Mouse (Mus musculus) ES-Bruce4 (cell line): Measurements from ENCODE around the gene Tuba3a. TPM values are rescaled to one million over a fixed set of nuclear protein-coding genes. Genes with fewer than 3 reads are reported as not detected.
A peak's percentile ranks its signal among the peaks of the same experiment; 100 is the strongest.
"Not testable (repeated sequence)": the region's sequence is repeated elsewhere in the genome, so short reads cannot be mapped to it uniquely, and the experiment has no call there.

Source experiments
- H3K27ac ChIP-seq: 2 replicates; pipeline ENCODE4 v1.5.1; 2012; ENCODE audit warnings: low read length, inconsistent platforms; ENCODE audit not compliant: insufficient read depth
- H3K27me3 ChIP-seq: 2 replicates; pipeline ENCODE4 v1.6.1; 2012; ENCODE audit warnings: mild to moderate bottlenecking, low read length, inconsistent platforms; ENCODE audit not compliant: control insufficient read depth, poor library complexity, insufficient read depth, severe bottlenecking
- H3K36me3 ChIP-seq: 2 replicates; pipeline ENCODE4 v1.6.1; 2012; ENCODE audit warnings: inconsistent platforms, mild to moderate bottlenecking, low read length, moderate library complexity; ENCODE audit not compliant: control insufficient read depth, poor library complexity, insufficient read depth, severe bottlenecking
- H3K4me1 ChIP-seq: one replicate; pipeline ENCODE4 v1.8.1; 2011; ENCODE audit warnings: low read length; ENCODE audit not compliant: control insufficient read depth, insufficient read depth
- H3K4me3 ChIP-seq: 2 replicates; pipeline ENCODE4 v1.5.1; 2011; ENCODE audit warnings: low read depth, mild to moderate bottlenecking, low read length
- H3K9ac ChIP-seq: 2 replicates; pipeline ENCODE4 v1.6.1; 2012; ENCODE audit warnings: low read depth, mild to moderate bottlenecking, inconsistent platforms; ENCODE audit not compliant: poor library complexity, severe bottlenecking
- H3K9me3 ChIP-seq: replicated peaks from 2 replicates; pipeline ENCODE4 v1.6.1; 2012; ENCODE audit warnings: mild to moderate bottlenecking, low read length, inconsistent platforms; ENCODE audit not compliant: control insufficient read depth, poor library complexity, insufficient read depth, severe bottlenecking
- CTCF ChIP-seq: IDR thresholded peaks from one replicate; pipeline ENCODE4 v1.8.1; 2011; ENCODE audit warnings: low read depth, low read length
- EP300 ChIP-seq: IDR thresholded peaks from 2 replicates; pipeline ENCODE4 v1.6.1; 2011; ENCODE audit warnings: low read depth, low read length; ENCODE audit not compliant: insufficient read depth
- POLR2A ChIP-seq: IDR thresholded peaks from one replicate; pipeline ENCODE4 v1.8.1; 2011; ENCODE audit warnings: low read length; ENCODE audit not compliant: insufficient read depth
- polyA plus RNA-seq: library from polyadenylated mRNA; stranded (reverse); fragments of >200 nt; gene quantifications from 2 replicates; pipeline ENCODE4 v1.2.4, GENCODE M21; 2011; ENCODE audit warnings: low read depth; ENCODE audit not compliant: missing spikeins, insufficient read depth, insufficient read length

Gene Tuba3a
- polyA plus RNA-seq, 1 experiment: 2.2 TPM

- Histone ChIP-seq H3K4me1 (peaks cover 2% of the 10 kb centered on the region), H3K4me3 (no peak overlapping the region), H3K9ac (no peak overlapping the region), H3K36me3 (no peaks in the 10 kb centered on the region), H3K27me3 (no peaks in the 10 kb centered on the region), H3K9me3 (no peaks in the 10 kb centered on the region), H3K27ac (no peak overlapping the region)
- TF ChIP-seq POLR2A: no peak
- no peak for TF ChIP-seq EP300
- peak; percentile 71 for TF ChIP-seq CTCF
Observed at GRCm38 (mm10) chr6:125274841-125275563, 10.8 kb downstream of the Tuba3a start.

GRCm38 (mm10) chr6:125272228-125272785 is 13.5 kb downstream of the Tuba3a start:
- H3K36me3 ChIP-seq: no peaks in the 10 kb centered on the region
- H3K4me1 ChIP-seq: peaks cover 2% of the 10 kb centered on the region
- no peaks in the 10 kb centered on the region for H3K27me3 ChIP-seq
- H3K27ac ChIP-seq: no peak overlapping the region
- no peaks in the 10 kb centered on the region for H3K9me3 ChIP-seq
- no peak overlapping the region for H3K9ac ChIP-seq
- H3K4me3 ChIP-seq: no peak overlapping the region
- TF ChIP-seq CTCF (no peak), POLR2A (no peak), EP300 (no peak)

- H3K4me1 ChIP-seq: peaks cover 2% of the 10 kb centered on the region
- TF ChIP-seq EP300 (peak; percentile 69; the same call in 1 of the 2 replicates), CTCF (peak; percentile 89), POLR2A (no peak)
- H3K4me3 ChIP-seq: no peak overlapping the region
- H3K27me3 ChIP-seq: no peaks in the 10 kb centered on the region
- no peak overlapping the region for H3K27ac ChIP-seq
- no peaks in the 10 kb centered on the region for H3K9me3 ChIP-seq
- H3K36me3 ChIP-seq: no peaks in the 10 kb centered on the region
- H3K9ac ChIP-seq: 0 out of 2 replicates have a peak overlapping the region, but pooled peaks have one; percentile 1
Observed at GRCm38 (mm10) chr6:125271455-125272227, 14.2 kb downstream of the Tuba3a start.

- H3K4me3 ChIP-seq: no peak overlapping the region
- H3K27ac ChIP-seq: no peak overlapping the region
- peaks cover 2% of the 10 kb centered on the region for H3K4me1 ChIP-seq
- no peaks in the 10 kb centered on the region for H3K27me3 ChIP-seq
- H3K9ac ChIP-seq: no peak overlapping the region
- H3K9me3 ChIP-seq: no peaks in the 10 kb centered on the region
- TF ChIP-seq CTCF (no peak), EP300 (no peak), POLR2A (no peak)
- no peaks in the 10 kb centered on the region for H3K36me3 ChIP-seq
Observed at GRCm38 (mm10) chr6:125268799-125269198, 17.0 kb downstream of the Tuba3a start.

- Histone ChIP-seq H3K27me3 (no peaks in the 10 kb centered on the region), H3K4me1 (peaks cover 2% of the 10 kb centered on the region), H3K9me3 (no peaks in the 10 kb centered on the region), H3K9ac (no peak overlapping the region), H3K27ac (no peak overlapping the region), H3K36me3 (no peaks in the 10 kb centered on the region), H3K4me3 (no peak overlapping the region)
- TF ChIP-seq EP300 (no peak), POLR2A (no peak), CTCF (no peak)
Observed at GRCm38 (mm10) chr6:125267469-125267868, 18.4 kb downstream of the Tuba3a start.

GRCm38 (mm10) chr6:125266600-125266999 is 19.2 kb downstream of the Tuba3a start:
- not testable (repeated sequence) for H3K9me3 ChIP-seq, H3K9ac ChIP-seq, H3K36me3 ChIP-seq, H3K4me3 ChIP-seq, H3K27ac ChIP-seq, H3K4me1 ChIP-seq, H3K27me3 ChIP-seq
